ENCODE assay signal across 8 mouse cellular contexts in the genomic region with DNA sequence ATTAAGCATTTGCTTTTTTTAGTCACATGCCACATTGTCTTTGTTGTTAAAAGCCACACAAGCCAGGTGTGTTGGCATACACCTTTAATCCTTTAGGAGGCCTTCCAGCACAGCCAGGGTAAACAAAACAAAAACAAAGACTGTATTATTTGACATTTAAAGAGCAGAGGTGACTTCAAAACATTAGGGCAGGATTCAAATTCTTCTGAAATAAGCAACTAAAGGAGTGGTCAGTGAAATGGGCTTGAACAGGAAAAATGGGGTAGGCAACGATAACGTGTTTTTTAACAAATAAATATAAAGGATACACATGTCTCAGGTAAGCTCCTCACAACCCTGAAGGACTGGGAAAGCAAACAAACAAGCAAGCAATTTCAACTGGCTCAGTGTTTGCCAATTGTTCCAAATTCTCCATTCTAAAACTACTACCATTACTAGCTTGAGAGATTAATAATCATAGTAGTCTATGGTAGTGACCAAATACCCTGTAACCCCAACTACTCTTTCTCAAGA. TPM values are rescaled to one million over a fixed set of nuclear protein-coding genes. Genes with fewer than 3 reads are reported as not detected.
DNase-seq lines count a peak whose midpoint lies in the region; ATAC-seq and TF ChIP-seq lines count a peak whose summit lies in the region.

No protein-coding gene starts in this region.

- peaks cover 71% of the 10 kb centered on the region for H3K4me1 ChIP-seq in erythroblast, embryonic 14.5 days (ENCODE audit: control insufficient read depth)
- peaks cover 57% of the 10 kb centered on the region for H3K4me1 ChIP-seq in liver, embryonic 12.5 days
- H3K4me1 ChIP-seq in stomach, postnatal 0 days (replicated peaks; ENCODE audit: control insufficient read depth, insufficient read depth): 0 out of 2 replicates have a peak, but pooled peaks cover 2% of the 10 kb centered on the region

- peak; percentile 2 for DNase-seq in thymus, postnatal 0 days (ENCODE audit: low spot score)
- no peak for DNase-seq in thymus, postnatal 25 days
- DNase-seq in stomach, postnatal 0 days (ENCODE audit: low spot score): no peak
- DNase-seq in layer of hippocampus, adult 9-11 months: no peak

- no peak for TF ChIP-seq CTCF in stomach, postnatal 0 days (IDR thresholded peaks at IDR 0.05; ENCODE audit: low read depth)

- H3K36me3 ChIP-seq in erythroblast, embryonic 14.5 days (ENCODE audit: control insufficient read depth): no peaks in the 10 kb centered on the region
- H3K36me3 ChIP-seq in liver, embryonic 12.5 days: no peaks in the 10 kb centered on the region
- no peaks in the 10 kb centered on the region for H3K36me3 ChIP-seq in stomach, postnatal 0 days (ENCODE audit: control insufficient read depth, insufficient read depth, low read length)

- H3K27ac ChIP-seq in liver, embryonic 12.5 days: peak overlapping the region; percentile 98
- no peak overlapping the region for H3K27ac ChIP-seq in stomach, postnatal 0 days (replicated peaks)

- 5% methylated on average over 2 of the region's 2 CpGs for whole genome bisulfite sequencing in liver, embryonic 12.5 days (ENCODE audit: insufficient replicate concordance)
- WGBS in stomach, postnatal 0 days: 5% methylated on average over 2 of the region's 2 CpGs

- H3K9me3 ChIP-seq in erythroblast, embryonic 14.5 days (ENCODE audit: control insufficient read depth, low read length): no peaks in the 10 kb centered on the region
- no peaks in the 10 kb centered on the region for H3K9me3 ChIP-seq in liver, embryonic 12.5 days (replicated peaks)
- no peaks in the 10 kb centered on the region for H3K9me3 ChIP-seq in stomach, postnatal 0 days (ENCODE audit: control insufficient read depth, low read length)

- H3K9ac ChIP-seq in liver, embryonic 12.5 days: peak overlapping the region; percentile 89
- no peak overlapping the region for H3K9ac ChIP-seq in stomach, postnatal 0 days (ENCODE audit: low read length)

- TF ChIP-seq EP300 in stomach, postnatal 0 days (optimal IDR thresholded peaks at IDR 0.05): no peak

- no peak for ATAC-seq in erythroblast, adult 5-6 weeks (replicated peaks; ENCODE audit: low FRiP score, poor library complexity, severe bottlenecking)
- no peak for ATAC-seq in liver, embryonic 12.5 days
- no peak for ATAC-seq in stomach, postnatal 0 days (ENCODE audit: low FRiP score, low TSS enrichment)
- ATAC-seq in CD4-positive, CD25-positive, alpha-beta regulatory T cell, adult 4 months: no peak

- H3K27me3 ChIP-seq in erythroblast, embryonic 14.5 days (ENCODE audit: control insufficient read depth): no peaks in the 10 kb centered on the region
- no peaks in the 10 kb centered on the region for H3K27me3 ChIP-seq in liver, embryonic 12.5 days (replicated peaks)
- H3K27me3 ChIP-seq in stomach, postnatal 0 days (ENCODE audit: control insufficient read depth, insufficient read depth, low read length): no peaks in the 10 kb centered on the region

- peak overlapping the region; percentile 75 for H3K4me2 ChIP-seq in liver, embryonic 12.5 days
- peak overlapping the region; percentile 58 for H3K4me2 ChIP-seq in stomach, postnatal 0 days (replicated peaks; ENCODE audit: low read depth)

- peak overlapping the region; percentile 78 for H3K4me3 ChIP-seq in erythroblast, embryonic 14.5 days (replicated peaks)
- H3K4me3 ChIP-seq in liver, embryonic 12.5 days: peak overlapping the region; percentile 60
- H3K4me3 ChIP-seq in stomach, postnatal 0 days (ENCODE audit: low read depth, low read length): 0 out of 2 replicates have a peak overlapping the region, but pooled peaks have one; percentile 35

RNA-seq across cellular contexts. Expression of a gene that starts 1.2 kb away (rescaled TPM):
- 24.7 and 42.0 TPM in 2 replicates for polyA plus RNA-seq in erythroblast, embryonic 14.5 days (2012)
- total RNA-seq in erythroblast, adult 5-6 weeks (2015; ENCODE audit: low replicate concordance): 32.4 and 38.2 TPM in 2 replicates
- 129 and 151 TPM in 2 replicates for total RNA-seq in erythroblast, adult 5-6 weeks (2017; ENCODE audit: low replicate concordance)
- polyA plus RNA-seq in thymus, postnatal 0 days (2015; fragmentation: Nextera tagmentation; extraction: Ambion mirVana): 37.1 and 39.2 TPM in 2 replicates
- 44.1 and 49.4 TPM in 2 replicates for polyA plus RNA-seq in liver, embryonic 12.5 days (2016; fragmentation: Nextera tagmentation; extraction: Ambion mirVana)
- 5.8 and 5.9 TPM in 2 replicates for polyA plus RNA-seq in stomach, postnatal 0 days (2015; fragmentation: Nextera tagmentation; extraction: Ambion mirVana)
- 1 to 10 TPM; 5.4 to 6.7 TPM for polyA plus RNA-seq in CD4-positive, CD25-positive, alpha-beta regulatory T cell, adult 4 months (2017; shearing (Covaris generic))

RNA-seq across cellular contexts. Expression of a gene that starts 2.7 kb away (rescaled TPM):
- 9.1 and 21.8 TPM in 2 replicates for polyA plus RNA-seq in erythroblast, embryonic 14.5 days (2012)
- 3.7 and 12.3 TPM in 2 replicates for total RNA-seq in erythroblast, adult 5-6 weeks (2015; ENCODE audit: low replicate concordance)
- 705 and 715 TPM in 2 replicates for total RNA-seq in erythroblast, adult 5-6 weeks (2017; ENCODE audit: low replicate concordance)
- polyA plus RNA-seq in thymus, postnatal 0 days (2015; fragmentation: Nextera tagmentation; extraction: Ambion mirVana): 178 and 206 TPM in 2 replicates
- 24.0 and 28.2 TPM in 2 replicates for polyA plus RNA-seq in liver, embryonic 12.5 days (2016; fragmentation: Nextera tagmentation; extraction: Ambion mirVana)
- 12.1 and 12.6 TPM in 2 replicates for polyA plus RNA-seq in stomach, postnatal 0 days (2015; fragmentation: Nextera tagmentation; extraction: Ambion mirVana)
- polyA plus RNA-seq in CD4-positive, CD25-positive, alpha-beta regulatory T cell, adult 4 months (2017; shearing (Covaris generic)): not detected

RNA-seq across cellular contexts. Expression of a gene that starts 3.0 kb away (rescaled TPM):
- polyA plus RNA-seq in erythroblast, embryonic 14.5 days (2012): 17.0 and 19.6 TPM in 2 replicates
- total RNA-seq in erythroblast, adult 5-6 weeks (2015; ENCODE audit: low replicate concordance): 17.9 and 23.8 TPM in 2 replicates
- 272 and 275 TPM in 2 replicates for total RNA-seq in erythroblast, adult 5-6 weeks (2017; ENCODE audit: low replicate concordance)
- 74.2 and 89.3 TPM in 2 replicates for polyA plus RNA-seq in thymus, postnatal 0 days (2015; fragmentation: Nextera tagmentation; extraction: Ambion mirVana)
- polyA plus RNA-seq in liver, embryonic 12.5 days (2016; fragmentation: Nextera tagmentation; extraction: Ambion mirVana): 14.5 and 17.1 TPM in 2 replicates
- polyA plus RNA-seq in stomach, postnatal 0 days (2015; fragmentation: Nextera tagmentation; extraction: Ambion mirVana): 1.1 and 3.7 TPM in 2 replicates
- polyA plus RNA-seq in CD4-positive, CD25-positive, alpha-beta regulatory T cell, adult 4 months (2017; shearing (Covaris generic)): 1 to 10 TPM; 3.8 to 9.5 TPM

RNA-seq across cellular contexts. Expression of a gene that starts 4.3 kb away (rescaled TPM):
- polyA plus RNA-seq in erythroblast, embryonic 14.5 days (2012): 6.1 and 13.9 TPM in 2 replicates
- 14.6 and 64.4 TPM in 2 replicates for total RNA-seq in erythroblast, adult 5-6 weeks (2015; ENCODE audit: low replicate concordance)
- 627 and 660 TPM in 2 replicates for total RNA-seq in erythroblast, adult 5-6 weeks (2017; ENCODE audit: low replicate concordance)
- polyA plus RNA-seq in thymus, postnatal 0 days (2015; fragmentation: Nextera tagmentation; extraction: Ambion mirVana): 25.8 and 33.9 TPM in 2 replicates
- polyA plus RNA-seq in liver, embryonic 12.5 days (2016; fragmentation: Nextera tagmentation; extraction: Ambion mirVana): 4.4 and 4.8 TPM in 2 replicates
- polyA plus RNA-seq in stomach, postnatal 0 days (2015; fragmentation: Nextera tagmentation; extraction: Ambion mirVana): 0.35 and 0.99 TPM in 2 replicates
- 1 to 10 TPM in 1 of 2 experiments, not detected in 1; 4.8 TPM for polyA plus RNA-seq in CD4-positive, CD25-positive, alpha-beta regulatory T cell, adult 4 months (2017; shearing (Covaris generic))

RNA-seq across cellular contexts. Expression of a gene that starts 4.6 kb away (rescaled TPM):
- 105 and 181 TPM in 2 replicates for polyA plus RNA-seq in erythroblast, embryonic 14.5 days (2012)
- total RNA-seq in erythroblast, adult 5-6 weeks (2015; ENCODE audit: low replicate concordance): 2.5 TPM in 1 of 2 replicates, not detected in the other
- 462 and 930 TPM in 2 replicates for total RNA-seq in erythroblast, adult 5-6 weeks (2017; ENCODE audit: low replicate concordance)
- polyA plus RNA-seq in thymus, postnatal 0 days (2015; fragmentation: Nextera tagmentation; extraction: Ambion mirVana): 49.6 and 71.7 TPM in 2 replicates
- 9.3 and 17.8 TPM in 2 replicates for polyA plus RNA-seq in liver, embryonic 12.5 days (2016; fragmentation: Nextera tagmentation; extraction: Ambion mirVana)
- 2.1 TPM in 1 of 2 replicates, not detected in the other for polyA plus RNA-seq in stomach, postnatal 0 days (2015; fragmentation: Nextera tagmentation; extraction: Ambion mirVana)
- not detected for polyA plus RNA-seq in CD4-positive, CD25-positive, alpha-beta regulatory T cell, adult 4 months (2017; shearing (Covaris generic))

Comparison
In these comparisons a context has a peak if more than half of its experiments do, and no peak if none do; other contexts are left out.
1. RNA of a gene that starts 2.7 kb away (polyA plus RNA-seq): 178 to 206 TPM in thymus, postnatal 0 days, 24.0 to 28.2 TPM in liver, embryonic 12.5 days, 9.1 to 21.8 TPM in erythroblast, embryonic 14.5 days and 12.1 to 12.6 TPM in stomach, postnatal 0 days; not detected in CD4-positive, CD25-positive, alpha-beta regulatory T cell, adult 4 months; every median in the first group is over 10 times any median in the second.
2. Peak in every context shown above with its lines, with median percentiles within 50 percentile points of each other: H3K4me3 ChIP-seq.